Mouse (Mus musculus) erythroblast, embryonic 14.5 days (primary cell): ENCODE data around the gene Tomm20l. TPM values are rescaled to one million over a fixed set of nuclear protein-coding genes. Genes with fewer than 3 reads are reported as not detected.

ENCODE experiments used
- H3K27me3 ChIP-seq: 2 replicates; pipeline ENCODE4 v1.6.1; 2012; ENCODE audit warnings: inconsistent platforms; ENCODE audit not compliant: control insufficient read depth
- H3K36me3 ChIP-seq: 2 replicates; pipeline ENCODE4 v1.6.1; 2012; ENCODE audit warnings: mild to moderate bottlenecking, inconsistent platforms; ENCODE audit not compliant: control insufficient read depth
- H3K4me1 ChIP-seq: 2 replicates; pipeline ENCODE4 v1.6.1; 2012; ENCODE audit warnings: inconsistent platforms; ENCODE audit not compliant: control insufficient read depth
- H3K4me3 ChIP-seq: replicated peaks from 2 replicates; pipeline ENCODE3; 2012; ENCODE audit warnings: moderate library complexity, mild to moderate bottlenecking, inconsistent platforms
- H3K9me3 ChIP-seq: 2 replicates; pipeline ENCODE4 v1.6.1; 2012; ENCODE audit warnings: low read length, inconsistent platforms, mixed read lengths; ENCODE audit not compliant: control insufficient read depth
- GATA1 ChIP-seq: IDR thresholded peaks from 2 replicates; pipeline ENCODE4 v1.6.1; 2012; ENCODE audit warnings: low read length, inconsistent platforms, mixed read lengths
- TAL1 ChIP-seq: IDR thresholded peaks from 3 replicates; pipeline ENCODE4 v1.6.1; 2012; ENCODE audit warnings: low read length, inconsistent platforms, mixed read lengths
- polyA plus RNA-seq: library from polyadenylated mRNA; stranded (reverse); fragments of >175 nt; gene quantifications from 2 replicates; pipeline ENCODE4 v1.2.3, GENCODE M21; 2012

The Tomm20l gene
- polyA plus RNA-seq, 1 experiment = not detected

DNA sequence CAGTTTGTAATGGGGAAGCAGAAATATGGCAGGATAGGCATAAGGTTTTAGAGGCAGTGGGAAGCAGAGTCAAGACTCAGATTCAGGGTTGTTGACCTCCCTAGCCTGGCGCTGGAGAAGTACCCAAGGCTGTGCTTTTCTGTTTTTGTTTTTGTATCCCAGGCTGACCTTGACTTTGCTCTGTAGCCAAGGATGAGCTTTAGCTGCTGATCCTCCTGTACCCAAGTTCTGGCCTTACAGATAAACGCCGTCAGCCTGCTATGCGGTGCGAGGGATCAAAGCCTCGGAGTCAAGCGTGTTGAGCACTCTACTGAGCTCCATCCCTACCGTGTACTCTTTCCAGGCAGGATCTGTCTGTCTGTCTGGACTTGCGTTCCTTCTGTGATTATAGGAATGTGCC is 37.6 kb downstream of the Tomm20l start:
- no peak overlapping the region for H3K4me3 ChIP-seq
- peaks cover 83% of the 10 kb centered on the region for H3K36me3 ChIP-seq
- no peaks in the 10 kb centered on the region for H3K9me3 ChIP-seq
- H3K27me3 ChIP-seq = no peaks in the 10 kb centered on the region
- TF ChIP-seq TAL1 (no peak), GATA1 (no peak)
- peaks cover 30% of the 10 kb centered on the region for H3K4me1 ChIP-seq

DNA sequence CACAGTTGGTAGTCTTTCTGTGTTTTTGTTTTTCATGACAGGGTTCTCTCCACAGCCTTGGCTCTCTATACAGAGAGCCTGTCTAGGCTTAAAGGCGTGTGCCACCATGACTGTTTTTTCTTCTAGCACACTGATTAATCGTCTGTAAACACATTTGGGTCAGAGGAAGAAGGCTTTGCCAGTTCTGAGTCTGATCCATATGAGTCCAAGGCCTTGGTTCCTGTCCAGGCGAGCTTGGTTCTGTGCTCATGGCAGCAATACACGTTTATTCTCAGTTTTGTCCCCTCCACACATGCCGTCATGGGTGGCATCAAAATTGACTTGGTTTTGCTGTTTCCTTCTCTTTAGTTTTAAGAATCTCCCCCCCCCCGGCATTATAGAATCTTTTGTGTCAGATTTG is 38.2 kb downstream of the Tomm20l start:
- Histone ChIP-seq H3K9me3 (no peaks in the 10 kb centered on the region), H3K4me1 (peaks cover 30% of the 10 kb centered on the region), H3K36me3 (peaks cover 80% of the 10 kb centered on the region), H3K27me3 (no peaks in the 10 kb centered on the region), H3K4me3 (no peak overlapping the region)
- TF ChIP-seq TAL1 (no peak), GATA1 (no peak)

DNA sequence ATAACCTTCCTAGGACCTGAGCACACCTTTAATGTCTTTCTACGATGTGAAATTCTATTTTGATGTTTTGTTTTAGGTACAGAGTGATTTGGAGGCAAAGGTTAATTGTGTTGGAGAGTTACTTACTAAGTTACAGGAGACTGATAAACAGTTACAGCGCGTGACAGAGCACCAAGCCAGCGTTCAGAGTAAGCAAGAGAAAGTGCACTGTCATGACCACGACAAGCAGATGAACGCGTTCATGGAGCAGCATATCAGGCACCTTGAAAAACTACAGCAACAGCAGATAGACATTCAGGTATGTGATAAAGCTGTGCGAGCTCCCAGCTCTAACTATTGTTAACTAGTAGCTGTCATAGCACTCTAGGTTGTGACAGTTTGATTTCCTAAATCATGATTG is 38.9 kb downstream of the Tomm20l start:
- Histone ChIP-seq H3K4me1 (peaks cover 30% of the 10 kb centered on the region), H3K4me3 (no peak overlapping the region), H3K36me3 (peaks cover 80% of the 10 kb centered on the region), H3K27me3 (no peaks in the 10 kb centered on the region), H3K9me3 (no peaks in the 10 kb centered on the region)
- TF ChIP-seq GATA1 (no peak), TAL1 (no peak)

DNA sequence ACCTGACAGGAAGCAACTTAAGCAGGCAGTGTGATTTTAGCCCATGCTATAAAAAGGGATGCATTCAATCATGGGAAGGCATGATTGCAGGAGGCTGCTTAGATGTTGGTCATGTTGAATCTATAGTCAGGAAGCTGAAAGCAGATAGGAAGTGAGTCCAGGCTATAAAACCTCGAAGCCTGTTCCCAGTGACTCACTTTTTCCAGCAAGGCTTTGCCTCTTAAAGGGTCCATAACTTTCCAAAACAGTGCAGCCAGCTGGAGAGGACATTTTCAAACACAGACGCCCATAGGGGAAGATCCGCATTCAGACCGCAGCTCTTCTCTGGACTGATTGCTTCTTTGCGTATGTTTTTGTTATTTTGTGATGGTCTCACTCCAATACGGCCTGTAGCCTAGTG is 43.8 kb downstream of the Tomm20l start:
- TF ChIP-seq TAL1 (no peak), GATA1 (no peak)
- Histone ChIP-seq H3K9me3 (no peaks in the 10 kb centered on the region), H3K27me3 (no peaks in the 10 kb centered on the region), H3K36me3 (peaks cover 81% of the 10 kb centered on the region), H3K4me3 (no peak overlapping the region), H3K4me1 (peaks cover 10% of the 10 kb centered on the region)

DNA sequence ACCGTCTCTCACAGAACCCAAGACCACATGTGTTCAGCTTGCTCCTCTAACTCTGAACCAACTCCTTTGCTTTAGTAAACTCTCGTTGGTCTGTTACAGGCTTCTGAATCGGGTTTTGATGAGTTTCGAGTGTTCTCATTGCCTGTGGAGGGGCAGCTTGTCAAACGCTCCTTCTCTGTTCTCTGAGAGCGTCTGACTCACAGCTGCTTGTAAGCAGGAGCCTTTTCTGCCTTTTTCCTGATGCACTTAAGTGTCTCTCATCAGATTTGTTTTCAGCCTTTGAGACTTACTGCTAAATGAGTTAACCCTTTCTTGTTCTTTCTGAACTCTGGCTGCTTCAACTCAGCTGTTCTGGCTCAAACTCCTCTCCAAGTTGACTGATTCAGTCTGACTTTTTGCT is 46.7 kb downstream of the Tomm20l start:
- no peak overlapping the region for H3K4me3 ChIP-seq
- H3K4me1 ChIP-seq = no peaks in the 10 kb centered on the region
- H3K27me3 ChIP-seq = no peaks in the 10 kb centered on the region
- no peaks in the 10 kb centered on the region for H3K9me3 ChIP-seq
- TF ChIP-seq GATA1 (no peak), TAL1 (no peak)
- peaks cover 82% of the 10 kb centered on the region for H3K36me3 ChIP-seq

DNA sequence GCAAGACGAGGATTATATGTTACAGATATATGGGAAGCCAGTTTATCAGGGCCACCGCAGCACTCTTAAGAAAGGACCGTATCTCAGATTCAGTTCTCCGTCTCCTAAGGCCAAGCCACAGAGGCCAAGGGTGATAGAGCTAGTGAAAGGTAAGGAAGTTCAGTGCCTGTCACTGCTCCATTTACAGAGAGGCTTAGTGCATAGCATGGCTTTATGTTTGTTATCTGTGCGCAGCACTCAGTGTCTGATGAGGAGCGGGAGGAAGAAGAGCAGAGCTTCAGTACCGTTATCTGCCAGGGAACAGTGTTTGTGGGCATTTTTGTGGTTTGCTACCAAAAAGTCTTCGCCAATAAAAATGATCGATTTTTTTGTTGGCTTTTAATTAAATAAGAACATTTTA is 53.2 kb downstream of the Tomm20l start:
- TF ChIP-seq GATA1 (peak; percentile 35; the same call in 1 of the 2 replicates), TAL1 (peak; percentile 34; the same call in 1 of the 3 replicates)
- peaks cover 9% of the 10 kb centered on the region for H3K4me1 ChIP-seq
- H3K36me3 ChIP-seq = peaks cover 67% of the 10 kb centered on the region

DNA sequence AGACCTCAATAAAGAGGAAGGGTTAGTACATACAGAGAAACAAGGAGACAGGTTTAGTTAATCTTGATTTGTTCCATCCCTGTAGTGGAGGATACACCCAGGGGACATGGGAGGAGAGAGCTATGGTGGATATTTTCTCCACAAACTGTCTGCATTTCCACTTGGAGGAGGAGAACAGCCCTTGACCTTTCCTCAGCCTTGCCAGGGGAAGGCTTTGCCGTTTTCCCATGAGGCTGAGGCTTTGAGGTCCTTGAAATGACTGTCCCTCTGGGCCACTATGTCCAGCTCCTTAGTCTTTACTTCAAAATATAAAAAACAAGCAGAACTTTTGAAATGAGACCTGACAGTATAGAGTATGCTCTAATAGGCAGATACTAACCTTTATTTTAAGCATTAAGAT is 58.7 kb downstream of the Tomm20l start:
- no peak overlapping the region for H3K4me3 ChIP-seq
- TF ChIP-seq TAL1 = no peak
- TF ChIP-seq GATA1 = no peak
- H3K9me3 ChIP-seq = no peaks in the 10 kb centered on the region
- H3K27me3 ChIP-seq = no peaks in the 10 kb centered on the region
- H3K4me1 ChIP-seq = peaks cover 2% of the 10 kb centered on the region
- H3K36me3 ChIP-seq = peaks cover 66% of the 10 kb centered on the region

More for the DNA sequence above, 53.2 kb downstream of the Tomm20l start:
- H3K4me3 ChIP-seq = no peak overlapping the region
- H3K9me3 ChIP-seq = no peaks in the 10 kb centered on the region
- H3K27me3 ChIP-seq = no peaks in the 10 kb centered on the region

Other genes with a start within 250 kb of the Tomm20l start
- gene Actr10, start 173.6 kb upstream of the Tomm20l start, polyA plus RNA-seq = 0.52 and 0.84 TPM in 2 replicates
- gene Psma3, start 136.8 kb upstream of the Tomm20l start, polyA plus RNA-seq = 1.9 and 2.3 TPM in 2 replicates
- 0.94 and 1.4 TPM in 2 replicates for gene Arid4a, start 95.4 kb upstream of the Tomm20l start, polyA plus RNA-seq
- 0.45 and 1.0 TPM in 2 replicates for gene Timm9, start 25.3 kb downstream of the Tomm20l start, polyA plus RNA-seq
- 0.06 and 0.10 TPM in 2 replicates for gene 2700049A03Rik, start 25.4 kb downstream of the Tomm20l start, polyA plus RNA-seq
- 0.01 TPM in 1 of 2 replicates, not detected in the other for gene Dact1, start 198.5 kb downstream of the Tomm20l start, polyA plus RNA-seq